Mouse (Mus musculus): ENCODE data around the gene Ptprr. TPM values are rescaled to one million over a fixed set of nuclear protein-coding genes. Genes with fewer than 3 reads are reported as not detected.

Ptprr gene
- polyA plus RNA-seq, 1 experiment, result 16.1 TPM

Other genes with a start within 250 kb of the Ptprr start
- gene Tspan8, start 201.4 kb upstream of the Ptprr start, polyA plus RNA-seq (2012; rRNA removed), result 0.88 and 1.0 TPM in 2 replicates
- gene 4933416C03Rik, start 95.7 kb downstream of the Ptprr start, polyA plus RNA-seq (2012; rRNA removed), result not detected in 2 replicates

Data from frontal cortex, adult 2 months (tissue).